Comparison of ENCODE assay signal across 1 mouse cellular context in genomic region chr7:140967862-140968591, GRCm38 (mm10).
TF ChIP-seq lines count a peak whose summit lies in the region.

No protein-coding gene starts in this region.

TF ChIP-seq in ES-E14, 5 proteins besides CTCF, POLR2A, EP300 and RAD21 (continued from another document):
- no peak for TF ChIP-seq ZC3H11A (IDR thresholded peaks at IDR 0.05; ENCODE audit: borderline replicate concordance, low read depth, low read length)
